Mouse (Mus musculus) limb, embryonic 14.5 days (tissue): ENCODE measurements around the gene Olfr480. TPM values are rescaled to one million over a fixed set of nuclear protein-coding genes. Genes with fewer than 3 reads are reported as not detected.

Experiments used
- ATAC-seq: fragments of 200-750 bp; cut with Nextera tagmentation; 2 replicates; pipeline ENCODE4 v1.8.0; 2017; ENCODE audit warnings: low read depth, moderate number of reproducible peaks, moderate TSS enrichment; ENCODE audit not compliant: low FRiP score
- DNase-seq: peaks from one replicate; pipeline ENCODE4 v3.0.0-alpha.2; 2015; ENCODE audit warnings: low spot score
- H3K27ac ChIP-seq: fragments of 300-500 bp; sonication (generic); replicated peaks from 2 replicates; pipeline ENCODE4 v1.5.1; 2014; ENCODE audit warnings: low read depth, mild to moderate bottlenecking, low read length, moderate library complexity, mixed read lengths
- H3K27me3 ChIP-seq: fragments of 300-500 bp; sonication (generic); 2 replicates; pipeline ENCODE4 v1.6.1; 2014; ENCODE audit warnings: low read length, mixed read lengths; ENCODE audit not compliant: control insufficient read depth, insufficient read depth
- H3K36me3 ChIP-seq: fragments of 300-500 bp; sonication (generic); 2 replicates; pipeline ENCODE4 v1.6.1; 2014; ENCODE audit warnings: mild to moderate bottlenecking, low read length, moderate library complexity, mixed read lengths; ENCODE audit not compliant: control insufficient read depth, insufficient read depth
- H3K4me1 ChIP-seq: fragments of 300-500 bp; sonication (generic); 2 replicates; pipeline ENCODE4 v1.6.1; 2014; ENCODE audit warnings: antibody characterized with exemption, low read length, mixed read lengths; ENCODE audit not compliant: control insufficient read depth, insufficient read depth
- H3K4me2 ChIP-seq: fragments of 300-500 bp; sonication (generic); replicated peaks from 2 replicates; pipeline ENCODE4 v1.6.1; 2014; ENCODE audit warnings: low read depth, mild to moderate bottlenecking, low read length, moderate library complexity; ENCODE audit not compliant: severe bottlenecking
- H3K4me3 ChIP-seq: fragments of 300-500 bp; sonication (generic); replicated peaks from 2 replicates; pipeline ENCODE4 v1.5.1; 2014; ENCODE audit warnings: low read length
- H3K9ac ChIP-seq: fragments of 300-500 bp; sonication (generic); 2 replicates; pipeline ENCODE4 v1.6.1; 2014; ENCODE audit warnings: mild to moderate bottlenecking, low read depth, low read length, moderate library complexity; ENCODE audit not compliant: severe bottlenecking
- H3K9me3 ChIP-seq: fragments of 300-500 bp; sonication (generic); 2 replicates; pipeline ENCODE4 v1.6.1; 2016; ENCODE audit warnings: low read length; ENCODE audit not compliant: control insufficient read depth
- POLR2A ChIP-seq: fragments of 200-500 bp; IDR thresholded peaks from 2 replicates; pipeline ENCODE4 v1.8.0; 2012; ENCODE audit warnings: inconsistent platforms, mild to moderate bottlenecking, moderate library complexity, borderline replicate concordance; ENCODE audit not compliant: insufficient read depth, insufficient read length; ENCODE audit errors: extremely low read depth
- WGBS: fragments of 180-500 bp; shearing (Covaris S2); extraction: QIAGEN DNeasy Blood & Tissue Kit; methylation state at CpG from one replicate; pipeline ENCODE4 v1.1.7; 2014; 5-methylcytosine and 5-hydroxymethylcytosine counted together
- polyA plus RNA-seq, 2 experiments: library from polyadenylated mRNA; depleted of rRNA in 1 of 2; stranded (reverse) in 1 of 2; unstranded in 1 of 2; fragments of >200 nt; fragmentation: Nextera tagmentation in 1 of 2; extraction: Ambion mirVana in 1 of 2; gene quantifications; 2 replicates each; pipeline versions ENCODE4 v1.2.1 to v1.2.3; 2012 to 2014

Olfr480 gene
- polyA plus RNA-seq, 2 experiments: not detected

DNA sequence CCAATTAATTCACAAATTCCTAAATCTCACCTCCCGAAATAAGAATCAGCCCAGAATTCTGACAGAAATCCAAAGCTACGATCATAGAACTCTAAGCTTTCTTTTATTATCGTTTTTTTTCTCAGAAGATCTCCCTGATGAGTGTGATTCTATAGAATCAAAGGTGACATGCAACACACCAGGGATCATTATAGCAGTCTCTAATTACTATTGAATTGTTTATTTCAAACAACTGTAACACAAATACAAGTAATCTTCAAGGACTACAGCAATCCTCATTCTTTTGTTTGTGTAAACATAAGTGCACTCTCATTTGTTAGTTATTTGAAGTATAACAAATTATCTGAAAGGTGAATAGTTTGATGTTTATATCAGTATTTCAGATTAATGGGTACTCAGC lies 33.3 kb downstream of the Olfr480 start, which contains the start of gene Olfr478:
Gene Olfr478 (minus strand): TSS at position 101 of the 400 bp plus-strand sequence.
- Histone ChIP-seq H3K27me3 (no peaks in the 10 kb centered on the region), H3K4me1 (no peaks in the 10 kb centered on the region), H3K27ac (no peak within 1 kb of the TSS), H3K9ac (no peak within 1 kb of the TSS), H3K4me3 (no peak within 1 kb of the TSS), H3K4me2 (no peak within 1 kb of the TSS), H3K9me3 (no peaks in the 10 kb centered on the region), H3K36me3 (no peaks in the 10 kb centered on the region)
- ATAC-seq: no peak
- 86% methylated on average over 3 of the region's 3 CpGs for WGBS
- DNase-seq: no peak
- no peak for TF ChIP-seq POLR2A

Other genes with a start within 250 kb of the Olfr480 start
- gene Olfr469, start 241.8 kb downstream of the Olfr480 start, polyA plus RNA-seq (2012; rRNA removed): not detected in 2 replicates
- gene Olfr469, start 241.8 kb downstream of the Olfr480 start, polyA plus RNA-seq (2014; fragmentation: Nextera tagmentation; extraction: Ambion mirVana): not detected in 2 replicates
- gene Olfr470, start 219.9 kb downstream of the Olfr480 start, polyA plus RNA-seq (2012; rRNA removed): not detected in 2 replicates
- not detected in 2 replicates for gene Olfr470, start 219.9 kb downstream of the Olfr480 start, polyA plus RNA-seq (2014; fragmentation: Nextera tagmentation; extraction: Ambion mirVana)
- not detected in 2 replicates for gene Olfr472, start 169.4 kb downstream of the Olfr480 start, polyA plus RNA-seq (2012; rRNA removed)
- gene Olfr472, start 169.4 kb downstream of the Olfr480 start, polyA plus RNA-seq (2014; fragmentation: Nextera tagmentation; extraction: Ambion mirVana): not detected in 2 replicates
- not detected in 2 replicates for gene Olfr473, start 136.9 kb downstream of the Olfr480 start, polyA plus RNA-seq (2012; rRNA removed)
- gene Olfr473, start 136.9 kb downstream of the Olfr480 start, polyA plus RNA-seq (2014; fragmentation: Nextera tagmentation; extraction: Ambion mirVana): not detected in 2 replicates
- not detected in 2 replicates for gene Olfr474, start 112.7 kb downstream of the Olfr480 start, polyA plus RNA-seq (2012; rRNA removed)
- gene Olfr474, start 112.7 kb downstream of the Olfr480 start, polyA plus RNA-seq (2014; fragmentation: Nextera tagmentation; extraction: Ambion mirVana): not detected in 2 replicates
- not detected in 2 replicates for gene Olfr476, start 102.5 kb downstream of the Olfr480 start, polyA plus RNA-seq (2012; rRNA removed)
- not detected in 2 replicates for gene Olfr476, start 102.5 kb downstream of the Olfr480 start, polyA plus RNA-seq (2014; fragmentation: Nextera tagmentation; extraction: Ambion mirVana)
- gene Olfr477, start 80.7 kb downstream of the Olfr480 start, polyA plus RNA-seq (2012; rRNA removed): not detected in 2 replicates
- not detected in 2 replicates for gene Olfr477, start 80.7 kb downstream of the Olfr480 start, polyA plus RNA-seq (2014; fragmentation: Nextera tagmentation; extraction: Ambion mirVana)
- not detected in 2 replicates for gene Olfr478, start 33.4 kb downstream of the Olfr480 start, polyA plus RNA-seq (2012; rRNA removed)
- gene Olfr478, start 33.4 kb downstream of the Olfr480 start, polyA plus RNA-seq (2014; fragmentation: Nextera tagmentation; extraction: Ambion mirVana): not detected in 2 replicates
- not detected in 2 replicates for gene Olfr479, start 16.7 kb downstream of the Olfr480 start, polyA plus RNA-seq (2012; rRNA removed)
- not detected in 2 replicates for gene Olfr479, start 16.7 kb downstream of the Olfr480 start, polyA plus RNA-seq (2014; fragmentation: Nextera tagmentation; extraction: Ambion mirVana)
- gene Olfr481, start 12.5 kb upstream of the Olfr480 start, polyA plus RNA-seq (2012; rRNA removed): not detected in 2 replicates
- gene Olfr481, start 12.5 kb upstream of the Olfr480 start, polyA plus RNA-seq (2014; fragmentation: Nextera tagmentation; extraction: Ambion mirVana): not detected in 2 replicates
- not detected in 2 replicates for gene Olfr482, start 30.2 kb upstream of the Olfr480 start, polyA plus RNA-seq (2012; rRNA removed)
- gene Olfr482, start 30.2 kb upstream of the Olfr480 start, polyA plus RNA-seq (2014; fragmentation: Nextera tagmentation; extraction: Ambion mirVana): not detected in 2 replicates
- gene Olfr483, start 33.5 kb upstream of the Olfr480 start, polyA plus RNA-seq (2012; rRNA removed): not detected in 2 replicates
- gene Olfr483, start 33.5 kb upstream of the Olfr480 start, polyA plus RNA-seq (2014; fragmentation: Nextera tagmentation; extraction: Ambion mirVana): not detected in 2 replicates
- gene Olfr484, start 60.1 kb upstream of the Olfr480 start, polyA plus RNA-seq (2012; rRNA removed): not detected in 2 replicates
- not detected in 2 replicates for gene Olfr484, start 60.1 kb upstream of the Olfr480 start, polyA plus RNA-seq (2014; fragmentation: Nextera tagmentation; extraction: Ambion mirVana)
- gene Olfr485, start 92.5 kb upstream of the Olfr480 start, polyA plus RNA-seq (2012; rRNA removed): not detected in 2 replicates
- gene Olfr485, start 92.5 kb upstream of the Olfr480 start, polyA plus RNA-seq (2014; fragmentation: Nextera tagmentation; extraction: Ambion mirVana): not detected in 2 replicates
- gene Olfr486, start 105.4 kb upstream of the Olfr480 start, polyA plus RNA-seq (2012; rRNA removed): not detected in 2 replicates
- not detected in 2 replicates for gene Olfr486, start 105.4 kb upstream of the Olfr480 start, polyA plus RNA-seq (2014; fragmentation: Nextera tagmentation; extraction: Ambion mirVana)
- not detected in 2 replicates for gene Olfr487, start 147.3 kb upstream of the Olfr480 start, polyA plus RNA-seq (2012; rRNA removed)
- not detected in 2 replicates for gene Olfr487, start 147.3 kb upstream of the Olfr480 start, polyA plus RNA-seq (2014; fragmentation: Nextera tagmentation; extraction: Ambion mirVana)
- 0.03 TPM in 1 of 2 replicates, not detected in the other for gene Olfr488, start 191.0 kb upstream of the Olfr480 start, polyA plus RNA-seq (2012; rRNA removed)
- gene Olfr488, start 191.0 kb upstream of the Olfr480 start, polyA plus RNA-seq (2014; fragmentation: Nextera tagmentation; extraction: Ambion mirVana): not detected in 2 replicates
- gene Olfr490, start 221.6 kb upstream of the Olfr480 start, polyA plus RNA-seq (2012; rRNA removed): not detected in 2 replicates
- gene Olfr490, start 221.6 kb upstream of the Olfr480 start, polyA plus RNA-seq (2014; fragmentation: Nextera tagmentation; extraction: Ambion mirVana): not detected in 2 replicates
- not detected in 2 replicates for gene Olfr491, start 246.1 kb upstream of the Olfr480 start, polyA plus RNA-seq (2012; rRNA removed)
- not detected in 2 replicates for gene Olfr491, start 246.1 kb upstream of the Olfr480 start, polyA plus RNA-seq (2014; fragmentation: Nextera tagmentation; extraction: Ambion mirVana)